Mouse (Mus musculus): ENCODE results near the gene Sbno2. TPM values are rescaled to one million over a fixed set of nuclear protein-coding genes. Genes with fewer than 3 reads are reported as not detected.

Sbno2 gene
- polyA plus RNA-seq, 1 experiment, result 127 TPM

- Histone ChIP-seq H3K4me1 (replicated peaks; ENCODE audit: control insufficient read depth, insufficient read depth, low read length) (peaks cover 8% of the 10 kb centered on the region), H3K36me3 (ENCODE audit: control insufficient read depth, insufficient read depth, low read length) (peaks cover 22% of the 10 kb centered on the region), H3K27ac (ENCODE audit: control insufficient read depth, insufficient read depth, low read length) (no peak overlapping the region), H3K27me3 (ENCODE audit: control insufficient read depth, insufficient read depth, low read length) (no peaks in the 10 kb centered on the region), H3K4me3 (ENCODE audit: control insufficient read depth, insufficient read depth, low read length) (no peak overlapping the region)
- no peak for DNase-seq
- TF ChIP-seq POLR2A (IDR thresholded peaks at IDR 0.05; ENCODE audit: control insufficient read depth, extremely low read depth, insufficient read depth, low read length, poor library complexity) (no peak), CTCF (IDR thresholded peaks at IDR 0.05; ENCODE audit: borderline replicate concordance, control insufficient read depth, extremely low read depth, insufficient read depth, low read length, poor library complexity) (no peak)
- 64% methylated on average over 8 of the region's 8 CpGs for WGBS
These were observed 17.9 kb downstream of the Sbno2 start for GRCm38 (mm10) chr10:80087483-80087882.

DNA sequence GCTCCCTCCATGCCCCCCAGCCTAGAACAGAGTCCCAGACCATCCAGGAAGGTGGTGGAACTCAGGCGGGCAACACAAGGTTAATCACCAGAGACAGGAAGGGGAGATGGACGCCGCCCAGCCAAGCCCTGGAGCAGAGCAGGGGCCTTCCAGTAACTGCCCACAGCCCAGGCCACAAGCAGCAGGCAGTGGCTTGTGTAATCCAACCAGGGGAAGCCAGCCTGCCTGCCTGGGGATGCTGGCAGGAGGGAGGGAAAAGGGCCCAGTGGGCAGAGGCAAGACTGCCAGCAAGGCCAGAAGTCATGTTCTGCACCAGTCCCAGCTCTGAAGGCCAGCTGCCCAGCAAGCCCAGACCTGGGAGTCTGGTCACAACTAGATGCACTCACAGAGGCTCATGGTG lies 18.5 kb downstream of the Sbno2 start:
- Histone ChIP-seq H3K4me3 (ENCODE audit: control insufficient read depth, insufficient read depth, low read length) (no peak overlapping the region), H3K36me3 (ENCODE audit: control insufficient read depth, insufficient read depth, low read length) (peaks cover 27% of the 10 kb centered on the region), H3K27me3 (ENCODE audit: control insufficient read depth, insufficient read depth, low read length) (no peaks in the 10 kb centered on the region), H3K27ac (ENCODE audit: control insufficient read depth, insufficient read depth, low read length) (no peak overlapping the region), H3K4me1 (replicated peaks; ENCODE audit: control insufficient read depth, insufficient read depth, low read length) (peaks cover 8% of the 10 kb centered on the region)
- no peak for DNase-seq
- TF ChIP-seq POLR2A (IDR thresholded peaks at IDR 0.05; ENCODE audit: control insufficient read depth, extremely low read depth, insufficient read depth, low read length, poor library complexity), result no peak
- no peak for TF ChIP-seq CTCF (IDR thresholded peaks at IDR 0.05; ENCODE audit: borderline replicate concordance, control insufficient read depth, extremely low read depth, insufficient read depth, low read length, poor library complexity)
- 50% methylated on average over 3 of the region's 3 CpGs for WGBS

DNA sequence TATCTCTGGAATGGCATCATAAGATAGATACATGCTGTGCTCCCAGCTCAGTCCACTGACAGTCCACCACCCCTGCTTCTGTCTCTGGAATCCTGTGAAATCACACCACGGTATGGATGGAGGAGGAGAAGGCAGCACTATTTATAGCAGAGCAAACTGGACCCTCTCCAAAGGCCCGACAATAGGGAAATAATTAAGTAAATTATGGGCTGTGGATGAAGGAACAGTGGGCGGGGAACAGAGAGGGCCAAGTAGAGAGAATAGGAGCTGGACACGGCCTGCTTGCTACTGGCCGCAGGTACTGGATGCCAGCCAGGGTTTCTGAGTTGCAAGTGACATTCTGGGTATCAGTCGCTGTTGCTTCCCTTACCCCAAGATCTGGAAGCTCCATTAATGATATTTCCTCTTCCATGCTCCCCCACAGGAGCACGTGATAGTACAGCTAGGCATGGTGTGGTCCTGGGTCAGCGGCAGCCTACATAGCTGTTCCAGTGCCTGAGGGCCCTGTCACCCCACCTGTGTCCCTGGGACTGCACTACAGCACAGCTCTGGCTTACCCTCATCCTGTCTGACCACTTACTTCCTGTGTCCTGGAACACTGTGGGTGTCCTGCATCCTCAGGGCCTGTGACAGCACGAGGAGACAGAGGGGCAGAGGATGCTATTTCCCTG lies 20.4 kb downstream of the Sbno2 start:
- 85% methylated on average over 9 of the region's 9 CpGs for WGBS
- DNase-seq, result no peak
- Histone ChIP-seq H3K27ac (ENCODE audit: control insufficient read depth, insufficient read depth, low read length) (no peak overlapping the region), H3K27me3 (ENCODE audit: control insufficient read depth, insufficient read depth, low read length) (no peaks in the 10 kb centered on the region), H3K4me1 (replicated peaks; ENCODE audit: control insufficient read depth, insufficient read depth, low read length) (peaks cover 8% of the 10 kb centered on the region), H3K4me3 (ENCODE audit: control insufficient read depth, insufficient read depth, low read length) (no peak overlapping the region), H3K36me3 (ENCODE audit: control insufficient read depth, insufficient read depth, low read length) (peaks cover 44% of the 10 kb centered on the region)
- no peak for TF ChIP-seq POLR2A (IDR thresholded peaks at IDR 0.05; ENCODE audit: control insufficient read depth, extremely low read depth, insufficient read depth, low read length, poor library complexity)
- no peak for TF ChIP-seq CTCF (IDR thresholded peaks at IDR 0.05; ENCODE audit: borderline replicate concordance, control insufficient read depth, extremely low read depth, insufficient read depth, low read length, poor library complexity)

DNA sequence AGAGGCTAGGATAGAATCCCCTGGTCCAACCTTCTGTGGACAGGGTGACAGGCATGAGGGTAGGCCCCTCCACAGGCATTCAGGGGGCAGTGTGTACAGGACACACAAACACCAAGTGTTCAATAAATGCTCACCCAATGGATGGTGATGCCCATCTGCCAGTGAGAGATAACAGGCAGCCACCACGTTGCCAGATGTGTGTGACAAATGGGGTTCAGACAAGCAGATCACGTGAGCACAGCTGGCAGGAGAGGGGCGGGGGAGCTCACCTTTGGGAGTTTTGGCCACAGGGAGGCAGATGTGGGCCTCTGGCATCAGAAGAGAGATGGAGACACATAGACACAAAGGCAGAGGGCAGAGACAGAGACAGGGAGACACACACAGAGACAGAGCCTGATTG lies 24.3 kb downstream of the Sbno2 start:
- peaks cover 47% of the 10 kb centered on the region for H3K36me3 ChIP-seq (ENCODE audit: control insufficient read depth, insufficient read depth, low read length)
- no peak for DNase-seq
- H3K27ac ChIP-seq (ENCODE audit: control insufficient read depth, insufficient read depth, low read length), result no peak overlapping the region
- H3K4me3 ChIP-seq (ENCODE audit: control insufficient read depth, insufficient read depth, low read length), result no peak overlapping the region
- H3K27me3 ChIP-seq (ENCODE audit: control insufficient read depth, insufficient read depth, low read length), result no peaks in the 10 kb centered on the region
- no peak for TF ChIP-seq CTCF (IDR thresholded peaks at IDR 0.05; ENCODE audit: borderline replicate concordance, control insufficient read depth, extremely low read depth, insufficient read depth, low read length, poor library complexity)
- TF ChIP-seq POLR2A (IDR thresholded peaks at IDR 0.05; ENCODE audit: control insufficient read depth, extremely low read depth, insufficient read depth, low read length, poor library complexity), result no peak
- peaks cover under 1% of the 10 kb centered on the region for H3K4me1 ChIP-seq (replicated peaks; ENCODE audit: control insufficient read depth, insufficient read depth, low read length)
- 86% methylated on average over 3 of the region's 3 CpGs for WGBS

GRCm38 (mm10) chr10:80080396-80081070 lies 24.8 kb downstream of the Sbno2 start:
- peaks cover 5% of the 10 kb centered on the region for H3K4me1 ChIP-seq (replicated peaks; ENCODE audit: control insufficient read depth, insufficient read depth, low read length)

DNA sequence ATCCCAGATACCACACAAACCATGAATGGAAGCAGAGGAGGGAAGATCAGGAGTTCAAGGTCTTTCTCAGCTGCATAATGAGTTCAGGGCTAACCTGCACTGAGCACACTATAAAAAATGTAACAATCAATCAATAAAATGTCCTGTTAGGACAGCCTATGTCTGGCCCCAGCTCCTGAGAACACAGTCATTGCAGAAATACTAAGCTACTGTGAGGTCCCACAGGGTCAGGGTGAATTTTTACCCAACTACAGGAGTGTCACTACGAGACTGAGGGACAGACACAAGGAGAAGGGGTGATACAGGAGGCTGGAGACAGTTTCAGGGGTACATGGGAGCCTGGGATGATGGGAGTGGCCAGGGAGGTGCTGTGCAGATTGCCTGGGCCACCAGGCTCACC lies 27.0 kb downstream of the Sbno2 start:
- Histone ChIP-seq H3K27ac (ENCODE audit: control insufficient read depth, insufficient read depth, low read length) (no peak overlapping the region), H3K27me3 (ENCODE audit: control insufficient read depth, insufficient read depth, low read length) (no peaks in the 10 kb centered on the region), H3K36me3 (ENCODE audit: control insufficient read depth, insufficient read depth, low read length) (peaks cover 31% of the 10 kb centered on the region), H3K4me3 (ENCODE audit: control insufficient read depth, insufficient read depth, low read length) (no peak overlapping the region), H3K4me1 (replicated peaks; ENCODE audit: control insufficient read depth, insufficient read depth, low read length) (peaks cover 13% of the 10 kb centered on the region)
- no peak for TF ChIP-seq CTCF (IDR thresholded peaks at IDR 0.05; ENCODE audit: borderline replicate concordance, control insufficient read depth, extremely low read depth, insufficient read depth, low read length, poor library complexity)
- TF ChIP-seq POLR2A (IDR thresholded peaks at IDR 0.05; ENCODE audit: control insufficient read depth, extremely low read depth, insufficient read depth, low read length, poor library complexity), result no peak
- 93% methylated on average over 1 of the region's 1 CpGs for WGBS
- DNase-seq, result no peak

More at GRCm38 (mm10) chr10:80080396-80081070, 24.8 kb downstream of the Sbno2 start:
- Histone ChIP-seq H3K27me3 (ENCODE audit: control insufficient read depth, insufficient read depth, low read length) (no peaks in the 10 kb centered on the region), H3K27ac (ENCODE audit: control insufficient read depth, insufficient read depth, low read length) (no peak overlapping the region), H3K36me3 (ENCODE audit: control insufficient read depth, insufficient read depth, low read length) (peaks cover 47% of the 10 kb centered on the region), H3K4me3 (ENCODE audit: control insufficient read depth, insufficient read depth, low read length) (no peak overlapping the region)
- 77% methylated on average over 16 of the region's 16 CpGs for WGBS
- no peak for DNase-seq
- no peak for TF ChIP-seq CTCF (IDR thresholded peaks at IDR 0.05; ENCODE audit: borderline replicate concordance, control insufficient read depth, extremely low read depth, insufficient read depth, low read length, poor library complexity)
- TF ChIP-seq POLR2A (IDR thresholded peaks at IDR 0.05; ENCODE audit: control insufficient read depth, extremely low read depth, insufficient read depth, low read length, poor library complexity), result no peak
